Mouse (Mus musculus) frontal cortex, postnatal 36 days (tissue): ENCODE measurements around the gene Nrg3.

Experiments
- DNase-seq, 2 experiments: peaks; one replicate each; pipeline ENCODE4 v3.0.0; 2022; ENCODE audit warnings: low spot score in 2 of 2

The Nrg3 gene

DNA sequence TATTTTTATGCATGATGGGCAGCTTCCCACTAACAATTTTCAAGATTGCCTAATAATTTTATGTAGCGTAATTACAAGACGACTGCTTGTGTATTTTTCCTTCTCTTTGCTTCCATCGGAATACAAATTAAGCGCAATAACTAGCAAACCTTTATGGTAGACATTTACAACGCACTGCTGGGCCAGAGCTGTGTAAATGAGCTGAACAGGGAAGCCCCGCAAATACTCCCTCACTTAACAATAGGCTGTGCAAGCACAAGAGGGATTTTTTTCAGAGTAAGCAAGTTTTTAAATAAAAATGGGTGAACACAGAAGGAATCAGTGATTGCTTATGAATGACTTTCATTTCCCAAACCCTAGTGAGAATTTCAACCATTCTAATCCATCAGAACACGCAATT, 513.5 kb downstream of the Nrg3 start:
- DNase-seq = no peak

GRCm38 (mm10) chr14:38937481-38937880, 535.4 kb downstream of the Nrg3 start:
- no peak for DNase-seq

- DNase-seq = no peak
Observed at GRCm38 (mm10) chr14:38936483-38937054, 536.3 kb downstream of the Nrg3 start.

- no peak for DNase-seq
Observed at GRCm38 (mm10) chr14:38923652-38924051, 549.2 kb downstream of the Nrg3 start.

DNA sequence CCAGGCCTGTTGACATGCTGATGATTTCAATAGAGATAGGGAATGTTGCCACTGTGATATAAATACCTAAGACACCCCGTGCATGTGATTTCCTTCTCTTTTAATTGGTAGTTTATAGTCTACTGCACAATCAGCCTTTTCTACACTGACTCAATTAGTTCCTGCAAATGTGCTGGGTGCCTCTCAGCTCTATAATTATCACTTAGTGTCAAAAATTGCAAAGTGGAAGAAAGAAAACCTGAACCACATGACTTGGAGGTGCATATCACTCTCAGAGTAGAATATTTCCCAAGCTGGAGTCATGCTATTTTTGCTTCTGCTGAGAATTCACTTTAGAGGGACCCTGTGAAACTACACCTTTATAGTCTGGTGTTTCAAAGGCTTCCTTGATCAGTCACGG, 552.1 kb downstream of the Nrg3 start:
- DNase-seq = no peak

DNA sequence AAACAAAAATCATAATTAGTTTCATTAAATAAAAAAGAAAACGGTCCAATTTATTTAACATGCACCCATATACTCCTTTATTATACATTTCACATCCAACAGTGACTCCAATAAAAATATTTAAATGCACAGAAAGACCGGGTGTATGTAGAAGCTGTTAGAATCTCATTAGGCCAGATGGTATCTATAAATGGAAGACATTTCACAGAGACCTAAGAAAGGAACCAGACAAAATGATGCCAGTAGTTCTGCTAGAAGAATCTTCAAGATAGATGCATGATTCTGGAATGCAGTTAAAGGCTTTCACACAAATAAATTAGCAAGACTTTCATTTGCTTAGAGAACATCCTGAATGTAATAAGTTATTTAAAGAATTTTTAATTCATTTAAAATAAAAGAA, 602.3 kb downstream of the Nrg3 start:
- no peak for DNase-seq

GRCm38 (mm10) chr14:38847566-38847965, 625.3 kb downstream of the Nrg3 start:
- DNase-seq = no peak

DNA sequence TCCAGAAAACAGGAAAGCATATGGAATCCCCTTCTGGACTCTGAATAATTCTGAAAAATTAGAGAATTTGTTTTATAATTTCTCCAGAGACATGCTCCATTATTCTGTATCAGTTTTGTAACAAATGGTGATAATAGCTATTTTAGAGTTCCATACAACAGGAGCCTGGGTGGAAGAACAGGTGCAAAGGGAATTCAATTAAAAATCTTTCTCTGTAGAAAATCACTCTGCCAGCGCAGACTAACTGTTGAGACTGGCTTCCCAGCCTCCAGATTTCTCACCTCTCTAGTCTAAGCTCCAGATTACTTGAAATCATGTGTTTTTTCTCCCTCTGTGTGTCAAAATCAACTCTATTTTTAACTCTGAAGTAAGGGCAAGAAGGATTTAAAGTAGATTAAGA, 625.8 kb downstream of the Nrg3 start:
- DNase-seq = peak in 1 of 2 experiments; percentile 69

DNA sequence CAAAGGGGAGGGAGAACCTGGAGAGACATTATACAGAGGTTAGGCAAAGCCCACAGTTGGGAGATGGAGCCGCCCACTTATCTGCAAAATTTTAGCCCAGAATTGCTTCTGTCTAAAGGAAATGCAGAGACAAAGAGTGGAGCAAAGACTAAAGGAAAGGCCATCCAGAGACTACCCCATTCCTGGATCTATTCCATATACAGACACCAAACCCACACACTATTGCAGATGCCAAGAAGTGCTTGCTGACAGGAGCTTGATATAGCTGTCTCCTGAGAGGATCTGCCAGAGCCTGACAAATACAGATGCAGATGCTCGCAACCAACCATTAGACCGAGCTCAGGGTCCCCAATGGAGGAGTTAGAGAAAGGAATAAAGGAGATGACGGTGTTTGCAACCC, 637.9 kb downstream of the Nrg3 start:
- peak in 1 of 2 experiments; percentile 58 for DNase-seq

GRCm38 (mm10) chr14:38824891-38825290, 648.0 kb downstream of the Nrg3 start:
- DNase-seq = no peak

- DNase-seq = peak in 1 of 2 experiments; percentile 17
Observed at GRCm38 (mm10) chr14:38797027-38797426, 675.9 kb downstream of the Nrg3 start.

DNA sequence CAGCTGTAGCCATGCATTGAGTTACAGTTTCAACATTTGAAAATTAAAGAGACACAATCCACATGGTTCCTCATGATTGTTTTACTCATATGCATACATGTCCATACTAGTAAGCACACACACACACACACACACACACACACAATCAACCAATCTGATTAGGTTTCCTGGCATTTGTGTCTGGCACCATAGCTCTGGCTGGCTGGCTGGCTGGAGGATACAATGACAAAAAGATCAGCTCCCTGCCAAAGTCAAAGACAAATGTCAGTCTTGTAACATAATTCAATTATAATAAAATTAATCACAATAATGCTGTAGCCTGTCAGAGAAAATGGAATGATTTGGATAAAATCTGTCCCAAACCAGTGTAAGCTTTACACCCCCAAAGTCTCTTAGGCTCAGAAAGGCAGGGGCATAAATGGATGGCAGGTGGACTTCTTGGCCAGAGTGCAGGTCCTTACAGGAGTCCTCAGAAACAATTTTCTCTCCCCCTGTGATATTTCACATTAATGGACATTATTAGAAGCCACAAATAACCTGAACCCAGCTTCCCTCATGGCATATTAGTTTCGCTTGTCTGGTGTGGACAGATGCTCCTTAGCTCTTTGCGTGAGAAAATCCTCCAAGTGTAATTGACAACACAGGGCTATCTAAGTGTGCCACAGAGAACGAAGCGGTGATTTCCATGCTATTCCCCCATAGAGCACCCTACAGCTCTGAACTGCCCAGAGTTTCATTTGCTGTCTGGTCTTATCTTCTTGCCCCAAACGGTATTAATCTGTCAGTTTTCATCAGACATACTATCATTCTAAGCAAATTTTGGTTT, 697.4 kb downstream of the Nrg3 start:
- DNase-seq = no peak

- DNase-seq = no peak
Observed at GRCm38 (mm10) chr14:38774811-38775210, 698.1 kb downstream of the Nrg3 start.

DNA sequence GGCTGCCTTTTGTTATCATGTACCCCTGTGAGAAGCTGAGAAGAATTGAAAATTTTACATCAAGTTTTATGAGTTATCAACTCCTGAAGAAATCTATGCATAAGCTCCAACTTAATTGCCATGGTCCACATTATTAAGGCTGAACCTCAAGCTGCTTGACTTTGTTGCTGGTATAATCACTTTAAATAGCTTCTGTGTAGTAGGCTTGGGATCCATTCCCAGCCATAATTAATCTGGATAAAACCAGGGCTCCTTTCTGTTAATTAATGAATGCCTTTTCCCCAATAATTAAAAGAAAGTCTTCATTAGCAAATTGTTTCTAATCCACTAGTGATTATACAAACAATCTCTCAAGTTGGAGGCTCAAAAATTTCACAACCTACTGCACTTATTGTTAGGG, 742.4 kb downstream of the Nrg3 start:
- DNase-seq = no peak

DNA sequence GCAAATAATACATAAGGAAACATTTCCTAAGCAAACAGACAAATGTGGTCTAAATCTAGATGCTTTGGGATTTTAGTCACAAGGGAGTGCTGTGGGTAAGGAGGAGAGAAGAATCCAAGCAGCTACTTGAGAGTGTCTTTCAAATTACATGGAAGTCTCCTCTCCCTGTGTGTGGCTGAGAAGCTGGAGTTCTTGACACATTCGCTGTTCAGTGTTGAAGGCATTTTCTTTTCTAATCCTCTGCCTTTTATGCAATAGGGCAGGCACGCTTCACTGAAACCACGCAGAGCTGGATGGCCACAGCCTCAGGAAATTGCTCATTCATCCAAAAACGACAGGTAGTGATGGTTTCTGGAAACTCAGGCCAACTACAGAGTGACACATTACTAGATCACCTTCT, 769.0 kb downstream of the Nrg3 start:
- DNase-seq = no peak

DNA sequence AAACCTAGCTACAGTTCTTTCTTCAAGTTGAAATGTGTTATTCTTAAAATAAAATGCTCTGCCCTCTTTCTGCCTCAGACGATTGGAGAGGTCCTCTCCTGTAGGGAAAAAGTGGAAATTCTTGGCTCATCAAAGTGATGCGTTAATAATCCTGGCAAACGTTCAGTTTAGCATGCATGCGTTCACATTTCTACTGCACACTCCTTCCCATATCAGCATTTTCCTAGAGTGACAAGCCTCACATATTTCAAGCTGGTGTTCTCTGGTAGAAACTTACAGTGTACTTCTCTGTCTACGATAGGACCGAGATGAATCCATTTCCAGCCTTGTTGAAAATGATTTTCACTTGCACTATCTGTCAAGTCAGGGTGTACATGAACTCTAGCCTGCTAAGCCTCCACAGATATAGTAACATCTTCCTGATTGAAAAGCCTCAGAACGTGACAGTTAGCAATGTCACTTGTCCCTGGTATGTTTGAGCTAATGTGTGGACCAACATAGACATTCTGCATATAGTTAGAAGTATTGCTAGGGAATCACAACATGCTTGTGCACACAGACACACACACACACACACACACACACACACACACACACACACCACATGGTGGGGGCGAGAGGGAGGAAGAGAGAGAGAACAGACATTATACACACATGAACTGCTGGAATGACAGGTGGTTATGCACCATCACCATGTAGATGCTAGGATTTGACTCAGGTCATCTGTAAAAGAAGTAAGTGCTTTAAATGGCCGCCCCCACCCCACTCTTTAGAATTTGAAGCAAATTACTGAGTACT, 770.1 kb downstream of the Nrg3 start:
- DNase-seq = no peak

DNA sequence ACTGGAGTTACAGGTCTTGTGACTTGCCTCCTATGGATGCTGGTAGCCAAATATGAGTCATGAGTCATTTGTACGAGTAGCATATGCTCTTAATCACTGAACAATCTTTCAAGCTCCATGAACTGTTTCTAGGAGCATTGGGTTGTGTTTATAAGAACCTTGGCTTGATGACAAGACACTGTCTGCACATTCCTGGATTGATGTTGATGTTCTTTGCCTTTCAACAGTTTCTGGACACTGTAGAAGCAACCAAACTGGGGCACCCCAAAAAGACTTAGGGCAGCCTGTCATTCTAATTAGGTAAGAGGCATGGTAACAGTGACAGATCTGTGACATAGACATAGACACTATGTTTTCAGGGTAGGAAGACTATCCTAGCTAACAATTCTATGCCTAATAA, 771.5 kb downstream of the Nrg3 start:
- DNase-seq = no peak

DNA sequence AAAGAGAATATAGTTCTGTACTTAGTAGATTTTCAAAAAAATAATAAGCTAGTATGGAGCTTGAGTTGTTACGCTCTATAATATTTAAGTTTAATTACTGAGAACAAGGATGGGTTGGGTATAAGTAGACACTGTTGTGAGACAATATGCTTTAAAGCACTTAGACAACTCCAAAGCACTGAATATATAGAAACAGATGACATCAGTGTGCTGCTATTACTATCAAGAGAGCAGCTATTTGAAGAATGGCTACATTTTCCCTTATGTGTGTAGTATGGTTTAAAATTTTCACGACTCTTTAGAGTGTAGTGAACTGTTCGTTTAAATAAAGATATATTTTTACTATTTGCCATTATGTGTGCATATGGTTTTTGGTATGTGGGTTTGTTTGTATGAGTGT, 771.9 kb downstream of the Nrg3 start:
- DNase-seq = no peak

GRCm38 (mm10) chr14:38659973-38660372, 812.9 kb downstream of the Nrg3 start:
- no peak for DNase-seq

DNA sequence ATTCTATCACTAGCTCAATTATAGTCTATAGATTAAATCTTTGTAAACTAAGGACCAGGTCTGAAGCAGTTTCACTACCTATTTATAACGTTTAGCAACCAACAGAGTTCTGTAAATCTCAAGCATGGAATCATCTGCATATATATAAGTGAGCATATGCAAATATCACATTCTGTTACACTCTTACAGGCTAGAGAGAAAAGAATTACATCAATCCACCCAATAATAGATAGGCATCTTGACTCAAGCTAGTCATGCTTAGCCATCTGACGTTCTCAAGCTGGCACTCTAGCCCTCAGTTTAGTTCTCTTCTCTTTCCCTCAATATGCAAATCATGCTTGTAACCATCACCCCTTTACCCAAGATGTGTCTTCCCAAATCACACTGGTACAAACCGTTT, 835.8 kb downstream of the Nrg3 start:
- no peak for DNase-seq

GRCm38 (mm10) chr14:38630114-38630513, 842.8 kb downstream of the Nrg3 start:
- DNase-seq = no peak

GRCm38 (mm10) chr14:38629671-38630070, 843.2 kb downstream of the Nrg3 start:
- DNase-seq = no peak
